Mouse (Mus musculus) urinary bladder, postnatal 25 days (tissue): ENCODE results near the gene Rap1gap2.

Experiments
- DNase-seq: peaks from one replicate; pipeline ENCODE4 v3.0.0; 2022; ENCODE audit warnings: low spot score

Rap1gap2 gene

GRCm38 (mm10) chr11:74409757-74410174, 200.9 kb downstream of the Rap1gap2 start:
- no peak for DNase-seq

- no peak for DNase-seq
Measured at GRCm38 (mm10) chr11:74409447-74409754, 201.3 kb downstream of the Rap1gap2 start.

GRCm38 (mm10) chr11:74408587-74409446, 201.9 kb downstream of the Rap1gap2 start:
- peak; percentile 92 for DNase-seq

- DNase-seq, result no peak
Measured at GRCm38 (mm10) chr11:74405201-74405600, 205.5 kb downstream of the Rap1gap2 start.

- no peak for DNase-seq
Measured at GRCm38 (mm10) chr11:74404216-74404615, 206.5 kb downstream of the Rap1gap2 start.

- no peak for DNase-seq
Measured at GRCm38 (mm10) chr11:74402126-74402525, 208.6 kb downstream of the Rap1gap2 start.

- DNase-seq, result no peak
Measured at GRCm38 (mm10) chr11:74395583-74395982, 215.1 kb downstream of the Rap1gap2 start.

- no peak for DNase-seq
Measured at GRCm38 (mm10) chr11:74393489-74393888, 217.2 kb downstream of the Rap1gap2 start.

GRCm38 (mm10) chr11:74392903-74393302, 217.8 kb downstream of the Rap1gap2 start:
- DNase-seq, result no peak

GRCm38 (mm10) chr11:74391899-74392298, 218.8 kb downstream of the Rap1gap2 start:
- DNase-seq, result no peak

GRCm38 (mm10) chr11:74387203-74387602, 223.5 kb downstream of the Rap1gap2 start:
- DNase-seq, result no peak

- DNase-seq, result no peak
Measured at GRCm38 (mm10) chr11:74385674-74386073, 225.0 kb downstream of the Rap1gap2 start.

GRCm38 (mm10) chr11:74379166-74379873, 231.4 kb downstream of the Rap1gap2 start:
- DNase-seq, result no peak

- DNase-seq, result peak; percentile 24
Measured at GRCm38 (mm10) chr11:74376847-74377246, 233.9 kb downstream of the Rap1gap2 start.

- DNase-seq, result peak; percentile 75
Measured at GRCm38 (mm10) chr11:74371393-74372100, 239.2 kb downstream of the Rap1gap2 start.

- DNase-seq, result no peak
Measured at GRCm38 (mm10) chr11:74361769-74362168, 248.9 kb downstream of the Rap1gap2 start, which contains the start of gene Olfr412. Gene Olfr412, plus strand, starts transcription at chr11:74362069.

GRCm38 (mm10) chr11:74352550-74352949, 258.2 kb downstream of the Rap1gap2 start, which contains the start of gene Olfr411:
Gene Olfr411, minus strand, starts transcription at chr11:74352650.
- no peak for DNase-seq

- no peak for DNase-seq
Measured at GRCm38 (mm10) chr11:74337931-74338330, 272.8 kb downstream of the Rap1gap2 start, which contains the start of gene Olfr410. Gene Olfr410, minus strand, starts transcription at chr11:74338031.
